Mouse (Mus musculus): ENCODE results near the gene Zbtb45.

DNA sequence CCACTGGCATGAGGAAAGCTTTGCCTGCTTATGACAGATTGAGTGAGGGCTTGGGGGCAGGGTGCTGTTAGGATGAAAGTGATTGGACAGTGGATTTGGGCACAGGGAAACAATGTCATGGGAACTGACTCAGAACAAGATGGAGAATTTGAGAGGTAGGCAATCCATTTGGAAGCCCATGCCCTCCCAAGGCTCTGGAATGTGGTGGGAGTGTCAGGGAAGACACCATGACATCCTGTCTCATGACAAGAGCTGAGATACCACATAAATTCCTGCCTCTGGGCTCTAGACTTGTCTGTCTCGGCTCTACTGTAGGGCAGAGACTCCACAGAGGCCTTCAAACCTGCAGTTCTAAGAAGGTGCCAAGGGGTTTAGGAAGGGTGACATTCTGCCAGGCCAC lies 31.4 kb upstream of the Zbtb45 start:
- TF ChIP-seq CTCF (IDR thresholded peaks at IDR 0.05; ENCODE audit: extremely low read depth, insufficient read length, insufficient replicate concordance, low read depth, low read length), result no peak
- no peak for TF ChIP-seq POLR2A (IDR thresholded peaks at IDR 0.05; ENCODE audit: low read depth, low read length)

Data from small intestine, adult 2 months (tissue).